Comparison of ENCODE assay signal across 25 mouse cellular contexts in the genomic region with DNA sequence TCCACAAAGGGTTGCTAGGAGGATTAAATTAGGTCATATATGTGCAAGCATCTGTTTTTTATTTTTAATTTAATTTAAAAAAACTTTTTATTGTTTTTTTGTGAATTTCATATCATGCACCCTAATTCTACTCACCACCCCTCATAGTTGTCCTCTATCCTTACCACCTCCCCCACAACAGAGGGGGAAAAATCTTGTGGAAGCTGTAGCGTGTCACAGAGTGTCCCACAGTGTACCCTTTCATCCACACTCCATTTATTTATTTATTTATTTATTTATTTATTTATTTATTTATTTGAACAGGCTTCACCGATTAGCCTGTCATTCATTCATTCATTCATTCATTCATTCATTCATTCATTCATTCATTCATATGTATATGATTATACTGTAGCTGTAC.
DNase-seq lines count a peak whose midpoint lies in the region; ATAC-seq lines count a peak whose summit lies in the region.
"Had no signal": no experiment of that assay in that cellular context is flagged by ENCODE, and none has a peak within 500 bp of the region (broad histone marks: within the 10 kb centered on the region; RNA-seq: fewer than 3 reads in every experiment).

No protein-coding gene starts in this region.

- H3K4me3 ChIP-seq in forebrain, embryonic 12.5 days (replicated peaks), result no peak overlapping the region
- no peak overlapping the region for H3K4me3 ChIP-seq in forebrain, embryonic 10.5 days
- H3K4me3 ChIP-seq in hindbrain, embryonic 11.5 days (ENCODE audit: low read depth, low read length), result no peak overlapping the region
- H3K4me3 ChIP-seq in hindbrain, embryonic 16.5 days (ENCODE audit: low read length), result no peak overlapping the region
- H3K4me3 ChIP-seq in midbrain, embryonic 11.5 days (ENCODE audit: low read depth, low read length), result no peak overlapping the region
- no peak overlapping the region for H3K4me3 ChIP-seq in midbrain, embryonic 14.5 days (replicated peaks; ENCODE audit: low read depth, low read length)
- H3K4me3 ChIP-seq: embryonic facial prominence, embryonic 10.5 days; embryonic facial prominence, embryonic 13.5 days; erythroblast, embryonic 14.5 days; heart, embryonic 12.5 days; heart, embryonic 15.5 days; hindbrain, embryonic 10.5 days had no signal

- no peak overlapping the region for H3K9ac ChIP-seq in forebrain, embryonic 12.5 days
- H3K9ac ChIP-seq in hindbrain, embryonic 11.5 days (ENCODE audit: low read depth, low read length), result no peak overlapping the region
- H3K9ac ChIP-seq in hindbrain, embryonic 16.5 days (ENCODE audit: low read depth, low read length), result no peak overlapping the region
- no peak overlapping the region for H3K9ac ChIP-seq in midbrain, embryonic 11.5 days (ENCODE audit: low read length)
- no peak overlapping the region for H3K9ac ChIP-seq in midbrain, embryonic 14.5 days (replicated peaks; ENCODE audit: low read length)
- H3K9ac ChIP-seq: embryonic facial prominence, embryonic 13.5 days; heart, embryonic 12.5 days; heart, embryonic 15.5 days; hindbrain, embryonic 14.5 days had no signal

- no peak for DNase-seq in forebrain, embryonic 10.5 days (ENCODE audit: extremely low spot score, low spot score)
- no peak for DNase-seq in hindbrain, embryonic 11.5 days (ENCODE audit: low spot score)
- DNase-seq in midbrain, embryonic 11.5 days (ENCODE audit: low spot score, missing footprints), result no peak
- no peak for DNase-seq in midbrain, embryonic 14.5 days
- DNase-seq: adrenal gland, adult 8-10 months; adrenal gland, postnatal 25 days; cerebellum, adult 11-12 months; cerebellum, adult 8-10 months; cerebellum, postnatal 10 days; cerebellum, postnatal 36 days; embryo, embryonic 11 days; gastrocnemius, postnatal 25 days; heart, adult 18-20 months; heart, postnatal 10 days; heart, postnatal 36 days had no signal

- H3K9me3 ChIP-seq in forebrain, embryonic 12.5 days, result no peaks in the 10 kb centered on the region
- H3K9me3 ChIP-seq in forebrain, embryonic 10.5 days, result no peaks in the 10 kb centered on the region
- H3K9me3 ChIP-seq in hindbrain, embryonic 11.5 days (ENCODE audit: control insufficient read depth, low read length), result no peaks in the 10 kb centered on the region
- no peaks in the 10 kb centered on the region for H3K9me3 ChIP-seq in hindbrain, embryonic 16.5 days (ENCODE audit: control insufficient read depth, low read length)
- no peaks in the 10 kb centered on the region for H3K9me3 ChIP-seq in midbrain, embryonic 11.5 days (ENCODE audit: control insufficient read depth, low read length)
- H3K9me3 ChIP-seq in midbrain, embryonic 14.5 days (ENCODE audit: control insufficient read depth, low read length), result no peaks in the 10 kb centered on the region
- H3K9me3 ChIP-seq: embryonic facial prominence, embryonic 10.5 days; embryonic facial prominence, embryonic 13.5 days; heart, embryonic 12.5 days; heart, embryonic 15.5 days; hindbrain, embryonic 10.5 days had no signal

- 94% methylated on average over 2 of the region's 2 CpGs for WGBS in forebrain, embryonic 12.5 days
- WGBS in forebrain, embryonic 10.5 days, result 95% methylated on average over 2 of the region's 2 CpGs
- WGBS in hindbrain, embryonic 11.5 days, result 87% methylated on average over 2 of the region's 2 CpGs
- WGBS in hindbrain, embryonic 16.5 days, result 95% methylated on average over 2 of the region's 2 CpGs
- 90% methylated on average over 2 of the region's 2 CpGs for WGBS in midbrain, embryonic 11.5 days
- WGBS in midbrain, embryonic 14.5 days, result 96% methylated on average over 2 of the region's 2 CpGs

- no peak overlapping the region for H3K4me2 ChIP-seq in forebrain, embryonic 12.5 days
- no peak overlapping the region for H3K4me2 ChIP-seq in hindbrain, embryonic 11.5 days (replicated peaks; ENCODE audit: low read depth, low read length)
- no peak overlapping the region for H3K4me2 ChIP-seq in hindbrain, embryonic 16.5 days (ENCODE audit: low read length)
- H3K4me2 ChIP-seq in midbrain, embryonic 11.5 days, result no peak overlapping the region
- H3K4me2 ChIP-seq in midbrain, embryonic 14.5 days (ENCODE audit: low read length), result no peak overlapping the region
- H3K4me2 ChIP-seq: embryonic facial prominence, embryonic 13.5 days; heart, embryonic 12.5 days; heart, embryonic 15.5 days; hindbrain, embryonic 14.5 days had no signal

- H3K4me1 ChIP-seq in forebrain, embryonic 12.5 days, result no peaks in the 10 kb centered on the region
- H3K4me1 ChIP-seq in forebrain, embryonic 10.5 days, result no peaks in the 10 kb centered on the region
- no peaks in the 10 kb centered on the region for H3K4me1 ChIP-seq in hindbrain, embryonic 11.5 days (replicated peaks; ENCODE audit: control insufficient read depth, insufficient read depth, low read length)
- H3K4me1 ChIP-seq in hindbrain, embryonic 16.5 days (ENCODE audit: control insufficient read depth, insufficient read depth, low read depth, low read length), result no peaks in the 10 kb centered on the region
- H3K4me1 ChIP-seq in midbrain, embryonic 11.5 days (ENCODE audit: control insufficient read depth, insufficient read depth, low read length), result no peaks in the 10 kb centered on the region
- no peaks in the 10 kb centered on the region for H3K4me1 ChIP-seq in midbrain, embryonic 14.5 days (ENCODE audit: control insufficient read depth, insufficient read depth, low read length)
- H3K4me1 ChIP-seq: embryonic facial prominence, embryonic 10.5 days; embryonic facial prominence, embryonic 13.5 days; heart, embryonic 12.5 days; heart, embryonic 15.5 days; hindbrain, embryonic 10.5 days had no signal

- no peaks in the 10 kb centered on the region for H3K36me3 ChIP-seq in forebrain, embryonic 12.5 days (replicated peaks)
- H3K36me3 ChIP-seq in forebrain, embryonic 10.5 days (replicated peaks), result no peaks in the 10 kb centered on the region
- no peaks in the 10 kb centered on the region for H3K36me3 ChIP-seq in hindbrain, embryonic 11.5 days (ENCODE audit: control insufficient read depth, insufficient read depth, low read length)
- no peaks in the 10 kb centered on the region for H3K36me3 ChIP-seq in hindbrain, embryonic 16.5 days (ENCODE audit: control insufficient read depth, insufficient read depth, low read length)
- H3K36me3 ChIP-seq in midbrain, embryonic 11.5 days (ENCODE audit: control insufficient read depth, insufficient read depth, low read length), result no peaks in the 10 kb centered on the region
- H3K36me3 ChIP-seq in midbrain, embryonic 14.5 days (ENCODE audit: control insufficient read depth, insufficient read depth, low read length), result no peaks in the 10 kb centered on the region
- H3K36me3 ChIP-seq: embryonic facial prominence, embryonic 10.5 days; embryonic facial prominence, embryonic 13.5 days; heart, embryonic 12.5 days; heart, embryonic 15.5 days; hindbrain, embryonic 10.5 days had no signal

- no peaks in the 10 kb centered on the region for H3K27me3 ChIP-seq in forebrain, embryonic 12.5 days
- no peaks in the 10 kb centered on the region for H3K27me3 ChIP-seq in forebrain, embryonic 10.5 days (ENCODE audit: poor library complexity, severe bottlenecking)
- no peaks in the 10 kb centered on the region for H3K27me3 ChIP-seq in hindbrain, embryonic 11.5 days (ENCODE audit: control insufficient read depth, insufficient read depth, low read length)
- H3K27me3 ChIP-seq in hindbrain, embryonic 16.5 days (replicated peaks; ENCODE audit: control insufficient read depth, insufficient read depth, low read length), result no peaks in the 10 kb centered on the region
- no peaks in the 10 kb centered on the region for H3K27me3 ChIP-seq in midbrain, embryonic 11.5 days (ENCODE audit: control insufficient read depth, insufficient read depth, low read length)
- H3K27me3 ChIP-seq in midbrain, embryonic 14.5 days (ENCODE audit: control insufficient read depth, insufficient read depth, low read length), result no peaks in the 10 kb centered on the region
- H3K27me3 ChIP-seq: embryonic facial prominence, embryonic 13.5 days; heart, embryonic 12.5 days; heart, embryonic 15.5 days had no signal

- peak; percentile 61; the same call in 1 of the 2 replicates for ATAC-seq in forebrain, embryonic 12.5 days (ENCODE audit: low FRiP score)
- ATAC-seq in hindbrain, embryonic 11.5 days (ENCODE audit: low FRiP score), result peak; percentile 41; the same call in 1 of the 2 replicates
- ATAC-seq in hindbrain, embryonic 16.5 days, result no peak
- ATAC-seq in midbrain, embryonic 11.5 days (ENCODE audit: low FRiP score), result 0 out of 2 replicates have a peak, but pooled peaks have one; percentile 43
- no peak for ATAC-seq in midbrain, embryonic 14.5 days (ENCODE audit: low FRiP score, low TSS enrichment)
- ATAC-seq: activated CD4-positive, CD25-positive, alpha-beta regulatory T cell, adult 4 months had no signal

- H3K27ac ChIP-seq in forebrain, embryonic 12.5 days, result no peak overlapping the region
- no peak overlapping the region for H3K27ac ChIP-seq in forebrain, embryonic 10.5 days
- H3K27ac ChIP-seq in hindbrain, embryonic 11.5 days (ENCODE audit: low read depth, low read length), result no peak overlapping the region
- no peak overlapping the region for H3K27ac ChIP-seq in hindbrain, embryonic 16.5 days (ENCODE audit: low read depth, low read length)
- H3K27ac ChIP-seq in midbrain, embryonic 11.5 days (ENCODE audit: low read depth, low read length), result no peak overlapping the region
- H3K27ac ChIP-seq in midbrain, embryonic 14.5 days (replicated peaks; ENCODE audit: low read depth, low read length), result no peak overlapping the region
- H3K27ac ChIP-seq: embryonic facial prominence, embryonic 10.5 days; embryonic facial prominence, embryonic 13.5 days; heart, embryonic 15.5 days; hindbrain, embryonic 10.5 days; hindbrain, embryonic 14.5 days had no signal

Comparison
In these comparisons a context has a peak if more than half of its experiments do, and no peak if none do; other contexts are left out.
1. ATAC-seq: peak in forebrain, embryonic 12.5 days (single experiment), hindbrain, embryonic 11.5 days (single experiment) and midbrain, embryonic 11.5 days (single experiment); none in hindbrain, embryonic 16.5 days (single experiment) and midbrain, embryonic 14.5 days (single experiment).